Mouse (Mus musculus) liver, adult (tissue): ENCODE data around the gene Fbxo21.

Experiments
- GATA4 ChIP-seq: IDR thresholded peaks from 2 replicates; pipeline ENCODE4 v1.6.1; 2014; ENCODE audit warnings: mild to moderate bottlenecking, low read length; ENCODE audit not compliant: insufficient replicate concordance

Fbxo21 gene

GRCm38 (mm10) chr5:118039241-118039668, 62.7 kb downstream of the Fbxo21 start:
- no peak for TF ChIP-seq GATA4

- no peak for TF ChIP-seq GATA4
Measured at GRCm38 (mm10) chr5:118042599-118042998, 66.1 kb downstream of the Fbxo21 start.

DNA sequence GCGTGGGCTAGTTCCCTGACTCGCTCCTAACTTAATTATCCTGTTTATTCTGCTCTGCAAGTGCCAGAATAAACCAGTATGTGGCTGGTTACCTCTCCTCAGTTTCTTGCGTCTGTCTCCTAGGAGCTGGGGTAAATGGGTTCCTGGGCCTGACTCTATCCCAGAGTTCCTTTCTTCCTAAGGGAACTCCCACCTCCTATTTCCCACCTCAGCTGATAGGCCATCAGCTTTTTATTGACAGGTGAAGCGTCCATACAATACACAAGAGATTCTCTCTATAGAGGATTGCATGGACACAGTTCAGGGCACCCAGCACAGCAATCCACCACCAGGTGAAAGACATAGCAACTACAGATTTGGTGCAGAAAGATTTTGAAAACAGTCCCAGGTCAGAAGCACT, 67.2 kb downstream of the Fbxo21 start:
- no peak for TF ChIP-seq GATA4

- TF ChIP-seq GATA4, result no peak
Measured at GRCm38 (mm10) chr5:118044907-118045306, 68.4 kb downstream of the Fbxo21 start.

- TF ChIP-seq GATA4, result no peak
Measured at GRCm38 (mm10) chr5:118045385-118045784, 68.9 kb downstream of the Fbxo21 start.

DNA sequence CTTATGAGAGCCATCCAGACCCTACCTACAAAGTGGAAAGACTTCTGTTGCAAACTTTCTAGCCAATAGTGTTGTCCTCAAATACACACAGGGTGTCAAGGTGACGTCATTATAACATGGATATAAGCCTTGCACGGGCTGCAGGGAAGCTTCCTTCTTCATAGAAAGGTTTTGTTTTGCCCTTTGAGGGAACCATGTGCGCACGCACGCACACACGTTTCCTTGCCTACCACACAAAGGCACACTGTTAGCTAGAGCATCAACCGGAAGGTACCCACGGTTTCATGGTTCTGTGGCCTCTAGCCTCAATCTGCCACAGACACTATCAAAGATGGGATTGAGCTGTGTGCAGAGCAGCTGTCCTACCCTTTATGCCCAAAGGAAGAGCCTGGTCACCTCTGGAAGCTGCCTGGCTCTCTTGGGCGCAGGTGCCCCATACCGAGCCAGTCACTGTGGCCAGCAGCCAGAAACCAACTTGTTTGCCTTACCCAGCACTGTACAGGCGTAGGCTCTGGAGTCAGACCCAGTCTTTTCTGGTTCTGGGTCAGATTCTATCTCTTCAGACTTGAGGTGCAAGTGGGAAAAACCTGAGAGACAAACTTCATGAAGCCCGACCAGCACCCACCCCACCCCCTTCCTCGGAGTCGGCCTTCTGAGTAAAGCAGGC, 70.7 kb downstream of the Fbxo21 start:
- no peak for TF ChIP-seq GATA4

GRCm38 (mm10) chr5:118048412-118048811, 71.9 kb downstream of the Fbxo21 start:
- TF ChIP-seq GATA4, result no peak

GRCm38 (mm10) chr5:118048928-118049327, 72.4 kb downstream of the Fbxo21 start:
- TF ChIP-seq GATA4, result no peak

DNA sequence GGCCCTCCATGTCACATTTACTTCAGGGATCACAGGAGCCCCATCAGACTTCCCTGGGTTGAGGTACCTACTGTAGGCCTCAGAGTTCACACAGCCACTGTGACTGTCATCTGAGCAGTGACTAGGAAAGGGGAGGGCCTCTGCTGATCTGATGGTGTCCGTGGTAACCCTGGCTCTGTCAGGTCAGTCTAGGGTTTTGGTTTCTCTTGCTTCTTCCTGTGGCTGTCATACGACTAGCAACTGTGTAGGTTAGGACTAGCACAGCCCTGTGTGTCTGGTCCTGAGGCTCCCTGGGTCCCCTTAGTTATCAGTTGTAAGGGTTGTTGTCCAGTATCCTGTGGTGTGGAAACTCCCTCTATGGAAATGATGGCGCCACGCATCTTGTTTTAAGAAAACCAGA, 74.2 kb downstream of the Fbxo21 start:
- TF ChIP-seq GATA4, result no peak

- no peak for TF ChIP-seq GATA4
Measured at GRCm38 (mm10) chr5:118051981-118052662, 75.6 kb downstream of the Fbxo21 start.

- no peak for TF ChIP-seq GATA4
Measured at GRCm38 (mm10) chr5:118053205-118053604, 76.7 kb downstream of the Fbxo21 start.

- no peak for TF ChIP-seq GATA4
Measured at GRCm38 (mm10) chr5:118057508-118058111, 81.1 kb downstream of the Fbxo21 start.

GRCm38 (mm10) chr5:118058858-118059257, 82.3 kb downstream of the Fbxo21 start:
- TF ChIP-seq GATA4, result no peak

- no peak for TF ChIP-seq GATA4
Measured at GRCm38 (mm10) chr5:118059646-118060045, 83.1 kb downstream of the Fbxo21 start.
